Mouse (Mus musculus) large intestine, adult 2 months (tissue): ENCODE results near the gene Xpnpep2. TPM values are rescaled to one million over a fixed set of nuclear protein-coding genes. Genes with fewer than 3 reads are reported as not detected.

Experiments
- DNase-seq: peaks from one replicate; pipeline ENCODE4 v3.0.0-alpha.2; 2012; ENCODE audit warnings: low read depth, low spot score
- WGBS: fragments of 180-500 bp; shearing (Covaris S2); methylation state at CpG from one replicate; pipeline ENCODE4 v1.1.7; 2018; 5-methylcytosine and 5-hydroxymethylcytosine counted together
- polyA plus RNA-seq: library from polyadenylated mRNA; depleted of rRNA; stranded (reverse); fragments of >200 nt; gene quantifications from 2 replicates; pipeline ENCODE4 v1.2.3, GENCODE M21; 2012; rRNA removed

Gene Xpnpep2
- polyA plus RNA-seq = 149 and 213 TPM in 2 replicates

DNA sequence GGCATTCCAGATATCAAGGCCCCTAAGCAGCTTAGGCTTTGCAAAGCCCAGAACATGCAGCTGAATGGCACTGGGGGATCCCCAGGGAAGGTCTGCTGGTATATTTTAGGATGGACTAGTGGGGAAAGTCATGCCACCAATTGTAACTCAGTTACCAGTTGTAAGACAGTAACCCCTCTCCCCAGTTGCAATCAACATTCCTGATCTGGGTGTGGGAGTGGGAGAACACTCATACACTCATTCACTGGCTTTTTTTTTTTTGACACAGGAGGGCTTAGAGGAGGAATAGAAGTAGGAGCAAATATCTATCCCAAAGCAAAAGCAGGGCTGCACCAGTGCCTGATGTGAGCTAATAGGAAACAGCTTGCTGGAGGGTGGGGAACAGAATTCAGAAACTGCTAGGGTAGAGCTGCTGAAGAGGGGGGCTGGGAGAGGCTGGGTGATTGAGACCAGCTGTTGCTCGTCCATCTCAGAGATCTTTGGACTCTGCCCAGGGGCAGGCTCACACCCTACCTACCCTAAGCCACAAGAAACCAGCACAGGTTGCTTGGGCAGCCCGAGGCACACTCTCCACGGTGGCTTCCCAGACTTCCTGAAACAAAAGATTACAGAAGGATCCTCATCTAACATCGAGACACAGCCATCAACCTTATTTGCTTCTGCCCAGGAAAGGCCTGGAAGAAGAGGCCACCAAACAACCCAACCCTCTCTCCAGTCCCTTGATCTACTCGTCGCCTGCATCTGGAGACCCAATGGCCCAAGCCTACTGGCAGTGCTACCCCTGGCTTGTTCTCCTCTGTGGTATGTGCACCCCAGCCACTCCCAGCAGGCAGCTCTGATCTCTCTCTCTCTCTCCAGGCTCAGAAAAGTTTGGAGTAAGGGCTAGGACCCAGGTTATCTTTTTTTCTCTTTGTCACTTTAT, at the start of gene Xpnpep2:
Gene Xpnpep2 (plus strand): TSS at position 332 of the 922 bp plus-strand sequence.
- DNase-seq = no peak

DNA sequence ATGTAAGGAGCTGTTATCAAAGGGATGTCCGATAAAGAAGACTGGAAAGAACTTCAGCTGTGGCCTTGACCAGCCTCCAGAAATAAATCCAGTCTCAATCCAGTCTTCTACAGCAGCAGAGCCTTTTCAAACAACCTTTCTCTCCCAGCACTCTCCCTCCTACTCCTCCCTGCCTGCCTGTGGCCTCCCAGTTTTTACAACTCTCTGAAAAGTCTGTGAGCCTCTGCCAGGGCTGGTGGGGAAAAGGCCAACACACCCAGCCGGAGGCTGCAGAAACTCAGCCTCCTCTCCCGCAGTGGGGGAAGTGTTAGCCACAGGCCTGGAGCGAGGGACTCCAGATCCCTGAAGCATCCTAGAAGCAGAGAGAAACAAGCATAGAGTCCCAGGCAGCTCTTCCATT, 46.0 kb upstream of the Xpnpep2 start:
- no peak for DNase-seq
- 45% methylated on average over 4 of the region's 4 CpGs for WGBS

More for the DNA sequence above, at the start of gene Xpnpep2:
- WGBS = 50% methylated on average over 6 of the region's 6 CpGs

DNA sequence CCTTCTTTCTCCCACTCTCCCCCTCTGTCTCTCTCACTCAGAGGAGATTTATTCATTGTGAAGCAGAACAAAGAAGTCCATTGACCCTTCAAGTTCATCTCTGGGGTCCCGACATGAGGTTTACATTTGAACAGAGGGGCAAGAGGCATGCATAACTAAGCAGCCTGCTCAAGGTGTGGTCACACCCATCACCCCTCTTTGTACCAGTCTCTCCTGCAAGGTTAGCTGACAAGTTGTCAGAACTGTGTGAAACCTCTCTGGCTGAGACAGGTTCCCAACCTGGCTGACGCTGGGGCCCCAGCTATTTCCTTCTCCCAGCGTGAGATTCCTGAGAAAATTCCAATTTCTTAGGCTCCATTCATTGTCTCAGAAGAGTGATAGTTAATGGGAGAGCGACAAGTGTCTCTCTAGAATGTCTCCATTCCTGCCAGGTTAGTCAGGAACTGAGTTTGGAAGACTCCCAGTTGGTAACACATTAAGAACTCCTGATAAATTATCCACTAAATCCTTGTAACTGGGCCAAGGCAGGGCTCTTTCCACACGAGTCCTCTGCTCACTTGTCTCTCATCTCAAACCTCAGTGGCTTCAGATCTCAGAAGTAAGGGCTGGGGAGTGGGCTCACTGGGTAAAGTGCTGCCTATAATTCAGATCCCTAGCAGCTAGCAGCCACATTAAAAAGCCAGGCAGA, 44.2 kb upstream of the Xpnpep2 start:
- WGBS = 46% methylated on average over 5 of the region's 5 CpGs
- no peak for DNase-seq

DNA sequence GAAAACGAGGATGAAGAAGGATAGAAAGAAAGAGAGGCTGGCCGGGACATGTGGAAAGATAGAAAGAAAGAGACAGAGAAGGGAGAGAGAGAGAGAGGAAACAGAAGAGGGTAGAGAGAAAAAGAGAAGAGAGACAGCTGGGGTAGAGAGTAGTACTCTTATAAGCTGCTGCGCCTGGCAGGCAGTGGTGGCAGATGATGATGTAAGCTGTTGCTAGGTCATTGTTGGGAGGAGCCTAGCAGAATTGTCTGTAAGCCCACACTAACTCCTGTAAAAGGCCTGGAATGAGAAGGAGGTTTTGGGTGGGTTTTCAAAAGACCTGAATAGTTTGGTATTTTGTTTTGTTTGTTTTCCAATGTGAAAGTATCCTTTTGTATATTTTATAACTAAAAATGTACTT, 41.6 kb upstream of the Xpnpep2 start:
- WGBS = 61% methylated on average over 3 of the region's 3 CpGs
- DNase-seq = no peak

DNA sequence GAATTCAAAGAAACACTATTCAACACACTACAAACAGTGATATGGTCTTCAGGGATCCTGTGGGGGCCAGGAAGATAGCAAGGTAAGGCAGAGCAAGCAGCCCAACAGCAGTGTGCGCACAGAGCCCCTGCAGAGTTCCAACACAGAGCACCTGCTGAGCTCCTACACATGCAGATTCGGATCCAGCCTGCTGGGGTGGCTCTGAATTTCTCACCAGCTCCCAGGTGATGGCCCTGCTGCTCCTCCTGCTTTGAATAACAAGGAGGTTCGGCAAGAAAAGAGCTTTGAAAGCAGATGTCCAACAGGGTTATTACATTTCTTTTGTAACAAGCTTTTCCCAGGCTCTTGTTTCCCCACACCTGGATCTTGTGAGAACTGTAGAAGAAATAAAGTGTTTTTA, 36.6 kb upstream of the Xpnpep2 start:
- WGBS = 76% methylated on average over 3 of the region's 3 CpGs
- no peak for DNase-seq

DNA sequence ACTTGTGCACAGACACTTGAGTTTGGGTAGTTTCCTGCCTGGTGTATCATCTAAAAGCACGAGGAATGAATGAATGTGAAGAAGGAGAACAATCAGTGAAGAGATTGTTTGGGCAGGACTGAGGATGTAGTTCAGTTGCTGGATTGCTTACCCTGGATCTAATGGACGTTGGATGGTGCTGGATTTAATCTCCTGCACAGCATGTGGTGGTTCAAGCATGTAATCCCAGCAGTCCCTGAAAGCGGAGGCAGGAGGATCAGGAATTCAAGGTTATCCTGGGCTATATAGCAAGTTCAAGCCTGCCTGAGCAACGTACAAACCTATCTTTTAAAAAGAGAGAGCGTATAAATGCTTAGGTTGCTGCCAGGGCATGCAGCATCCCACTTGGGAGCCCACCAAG, 36.1 kb upstream of the Xpnpep2 start:
- no peak for DNase-seq
- WGBS = 61% methylated on average over 5 of the region's 5 CpGs

DNA sequence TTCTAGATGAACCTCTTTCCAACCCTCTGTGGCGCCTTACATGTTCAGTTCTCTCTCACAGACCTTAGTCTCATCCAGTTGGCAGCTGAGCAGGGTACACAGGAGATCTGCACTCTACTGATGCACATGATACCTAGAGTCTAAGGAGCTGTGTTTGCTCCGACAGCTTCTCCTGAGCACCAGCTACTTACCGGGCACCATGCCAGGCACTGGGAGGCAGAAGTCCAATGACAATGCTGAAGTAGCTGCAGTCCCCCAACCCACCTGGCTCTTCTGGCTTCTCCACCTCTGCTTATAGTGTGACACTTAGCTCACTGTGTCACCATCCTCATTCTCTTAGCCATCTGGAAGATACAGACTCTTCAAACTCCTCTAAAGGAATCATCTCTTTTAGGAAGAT, 33.8 kb upstream of the Xpnpep2 start:
- no peak for DNase-seq

DNA sequence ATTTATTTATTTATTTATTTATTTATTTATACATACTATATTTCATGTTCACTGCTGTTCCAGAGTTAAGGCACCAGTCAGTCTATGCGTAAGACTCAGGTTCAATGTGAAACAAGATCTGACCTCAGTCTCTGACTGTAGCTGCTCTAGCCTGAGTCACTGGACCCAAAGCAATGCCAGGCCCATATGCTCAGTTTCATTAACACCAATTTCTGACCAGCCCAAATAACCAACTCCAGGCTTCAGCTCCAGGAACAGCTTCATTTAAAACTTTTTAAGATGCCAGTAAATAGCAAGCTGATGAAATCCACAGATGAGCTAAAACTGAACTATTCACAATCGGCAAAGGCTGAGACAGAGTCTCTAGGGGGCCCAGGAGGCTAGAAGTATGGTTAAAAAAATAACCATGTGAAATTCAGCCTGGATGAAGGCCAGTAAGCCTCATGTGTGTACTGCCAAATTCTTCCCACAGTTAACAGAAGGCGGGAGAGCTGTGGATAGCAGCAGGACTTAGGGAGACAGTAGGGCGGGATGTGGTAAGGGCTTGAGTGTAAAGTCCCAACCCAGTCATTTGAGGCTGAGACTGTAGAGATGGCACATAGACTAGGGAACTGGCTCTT, 31.6 kb upstream of the Xpnpep2 start:
- DNase-seq = no peak
- WGBS = 85% methylated on average over 4 of the region's 4 CpGs

More for the DNA sequence above, 33.8 kb upstream of the Xpnpep2 start:
- WGBS = 72% methylated on average over 3 of the region's 3 CpGs

DNA sequence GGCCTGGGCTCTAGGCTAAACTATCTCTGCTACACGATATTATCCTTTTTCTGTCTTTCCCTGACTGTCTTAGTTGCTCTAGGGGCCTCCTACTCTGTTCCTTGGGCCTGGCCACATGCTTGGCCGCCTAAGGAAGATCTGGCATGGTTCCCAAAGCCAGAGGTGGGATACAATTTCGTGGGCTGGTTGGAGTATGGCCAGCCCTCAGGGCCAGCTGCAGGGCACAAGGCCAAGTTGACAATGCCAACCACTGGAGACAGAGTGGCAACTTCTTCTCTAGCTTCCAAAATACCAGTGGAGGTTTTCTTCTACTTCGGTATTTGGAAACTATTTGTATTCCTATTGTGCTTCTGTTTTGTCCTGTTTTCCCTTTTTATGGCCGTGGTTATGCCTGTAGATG, 26.2 kb upstream of the Xpnpep2 start:
- 59% methylated on average over 5 of the region's 5 CpGs for WGBS
- DNase-seq = no peak

DNA sequence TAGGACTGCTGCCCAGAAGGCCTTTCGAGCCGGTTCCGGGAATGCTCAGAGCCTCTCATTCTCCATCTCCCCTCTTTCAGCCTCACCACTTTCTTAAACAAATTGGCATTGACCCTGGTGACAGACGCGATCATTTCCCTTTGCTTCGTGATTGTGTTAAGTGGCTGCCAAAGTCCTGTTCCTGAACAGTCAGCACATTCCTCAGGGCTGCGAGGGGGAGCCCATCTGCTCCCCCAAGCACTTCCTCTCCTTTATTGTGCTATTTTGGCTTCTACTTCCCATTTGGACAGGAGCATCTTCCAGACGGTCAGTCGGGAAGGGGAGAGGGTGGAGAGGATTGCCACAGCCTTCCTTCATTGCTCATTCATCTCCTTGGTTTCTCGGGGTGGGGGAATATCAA, 16.4 kb upstream of the Xpnpep2 start:
- no peak for DNase-seq
- 52% methylated on average over 10 of the region's 10 CpGs for WGBS

DNA sequence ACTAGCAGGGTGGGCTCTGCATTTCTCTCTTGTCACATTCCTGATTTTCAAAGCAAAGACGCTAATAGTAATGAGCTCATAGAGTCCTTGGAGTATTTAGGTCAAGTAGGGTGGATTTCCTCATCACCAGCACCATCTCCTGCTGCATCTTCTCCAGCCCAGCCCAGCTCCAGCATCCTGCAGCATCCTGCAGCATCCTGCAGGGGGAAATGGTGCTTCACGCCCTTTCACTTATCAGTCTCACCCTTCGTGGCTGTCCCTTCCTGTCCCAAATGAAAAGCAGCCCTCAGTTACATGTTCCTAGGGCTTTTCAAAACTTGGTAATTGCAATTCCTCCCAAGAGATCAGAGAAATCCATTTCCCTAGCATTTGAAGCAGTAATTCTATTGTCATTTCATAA, 15.0 kb upstream of the Xpnpep2 start:
- 52% methylated on average over 3 of the region's 3 CpGs for WGBS
- no peak for DNase-seq

DNA sequence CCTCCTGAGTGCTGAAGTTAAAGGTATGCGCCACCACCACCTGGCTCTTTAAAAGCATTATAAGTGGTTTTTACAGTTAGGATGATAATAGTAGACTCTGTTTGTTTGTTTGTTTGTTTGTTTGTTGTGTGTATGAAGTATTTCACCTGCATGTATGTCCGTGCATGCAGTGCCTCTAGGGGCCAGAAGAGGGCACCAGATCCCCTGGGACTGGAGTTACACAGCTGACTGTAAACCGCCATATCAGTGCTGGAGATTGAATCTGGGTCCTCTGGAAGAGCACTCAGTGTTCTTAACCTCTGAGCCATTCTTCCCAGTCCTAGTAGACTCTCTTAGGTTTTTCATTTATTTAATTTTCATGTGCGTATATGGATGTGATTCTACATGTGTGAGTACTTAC, 13.9 kb upstream of the Xpnpep2 start:
- no peak for DNase-seq
- 67% methylated on average over 4 of the region's 4 CpGs for WGBS

DNA sequence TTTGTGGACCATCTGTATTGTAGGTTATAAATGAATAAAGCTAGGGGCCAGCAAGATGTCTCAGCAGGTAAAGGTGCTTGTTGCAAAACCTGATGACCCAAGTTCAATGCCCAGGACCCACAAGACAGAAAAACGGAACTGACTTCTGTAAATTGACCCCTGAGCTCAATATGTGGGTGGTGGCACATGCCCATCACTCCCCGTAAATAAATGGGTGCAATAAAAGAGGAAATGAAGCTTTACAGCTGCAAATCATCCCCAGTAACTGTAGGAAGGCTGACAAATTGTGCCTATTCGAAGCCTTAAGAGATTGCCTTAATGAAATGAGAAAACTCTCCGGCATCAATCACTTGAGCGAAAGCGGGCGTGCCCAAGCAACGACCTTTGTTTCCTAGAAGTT, 11.9 kb upstream of the Xpnpep2 start:
- DNase-seq = no peak
- 41% methylated on average over 8 of the region's 8 CpGs for WGBS

DNA sequence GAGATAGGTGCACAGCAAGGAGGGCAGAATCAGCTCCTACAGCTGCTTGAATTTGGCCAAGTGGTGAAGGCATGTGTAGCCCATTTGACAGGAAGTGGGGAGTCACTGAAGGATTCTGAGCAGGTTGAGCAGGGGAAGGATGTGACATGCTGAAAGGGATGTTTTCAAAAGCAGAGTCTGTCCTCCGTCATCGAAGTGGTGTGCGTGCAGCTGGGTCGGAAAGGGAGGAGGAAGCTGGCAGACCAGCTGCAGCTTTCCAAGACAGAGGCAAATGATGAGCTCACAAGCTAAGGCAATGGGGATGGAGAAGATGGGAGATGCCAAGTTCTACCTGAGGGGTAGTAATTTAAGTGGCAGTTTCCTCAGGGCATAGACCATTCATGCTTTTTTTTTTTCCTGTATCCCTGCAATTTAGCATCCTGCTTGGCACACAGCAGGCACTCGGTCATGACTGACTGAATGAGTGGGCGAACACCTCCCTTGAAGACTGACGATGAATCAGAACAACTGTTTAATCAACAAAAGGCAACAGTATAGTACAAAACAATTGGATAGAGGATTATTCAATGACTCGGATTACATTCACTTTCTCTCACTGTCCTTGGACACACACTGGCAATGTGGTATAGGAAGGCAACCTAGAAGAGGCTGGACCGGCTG, 9.9 kb upstream of the Xpnpep2 start:
- 79% methylated on average over 9 of the region's 9 CpGs for WGBS
- DNase-seq = no peak

DNA sequence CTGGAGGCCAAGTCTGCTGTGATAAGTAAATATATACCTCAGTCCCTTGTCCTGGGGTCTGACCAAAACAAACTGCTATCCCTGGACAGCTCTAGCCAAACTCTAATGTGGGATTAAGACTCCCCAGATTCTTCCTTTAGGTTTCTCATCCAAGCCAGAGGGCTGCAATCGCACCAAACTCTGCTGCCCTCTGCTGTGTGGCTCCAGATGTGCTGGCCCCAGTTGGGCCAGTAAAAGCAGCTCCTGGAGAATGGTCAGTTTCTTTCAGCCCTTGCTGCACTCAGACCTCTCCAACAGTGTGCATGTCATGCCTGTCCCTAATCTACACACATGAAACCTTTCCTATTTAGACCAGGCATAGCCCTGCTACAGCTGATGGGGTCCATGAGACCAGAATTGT, 8.7 kb upstream of the Xpnpep2 start:
- WGBS = 50% methylated on average over 1 of the region's 1 CpGs
- no peak for DNase-seq

DNA sequence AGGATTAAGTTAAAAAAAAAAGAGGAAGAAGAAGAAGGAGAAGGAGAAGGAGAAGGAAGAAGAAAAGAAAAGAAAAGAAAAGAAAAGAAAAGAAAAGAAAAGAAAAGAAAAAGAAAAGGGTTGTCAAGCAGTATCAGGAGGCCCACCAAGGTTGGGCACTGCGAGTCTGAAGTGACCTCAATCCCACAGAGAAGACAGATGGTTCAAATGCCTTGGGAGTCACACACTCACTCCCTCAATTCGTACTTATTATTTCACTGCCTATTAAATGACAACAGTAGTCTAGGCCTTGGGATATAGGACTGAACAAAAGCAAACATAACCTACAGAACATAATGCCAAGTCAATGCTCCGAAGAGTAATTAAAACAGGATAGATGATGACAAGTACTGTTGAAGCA, 5.3 kb upstream of the Xpnpep2 start:
- no peak for DNase-seq
- WGBS = 89% methylated on average over 3 of the region's 3 CpGs

DNA sequence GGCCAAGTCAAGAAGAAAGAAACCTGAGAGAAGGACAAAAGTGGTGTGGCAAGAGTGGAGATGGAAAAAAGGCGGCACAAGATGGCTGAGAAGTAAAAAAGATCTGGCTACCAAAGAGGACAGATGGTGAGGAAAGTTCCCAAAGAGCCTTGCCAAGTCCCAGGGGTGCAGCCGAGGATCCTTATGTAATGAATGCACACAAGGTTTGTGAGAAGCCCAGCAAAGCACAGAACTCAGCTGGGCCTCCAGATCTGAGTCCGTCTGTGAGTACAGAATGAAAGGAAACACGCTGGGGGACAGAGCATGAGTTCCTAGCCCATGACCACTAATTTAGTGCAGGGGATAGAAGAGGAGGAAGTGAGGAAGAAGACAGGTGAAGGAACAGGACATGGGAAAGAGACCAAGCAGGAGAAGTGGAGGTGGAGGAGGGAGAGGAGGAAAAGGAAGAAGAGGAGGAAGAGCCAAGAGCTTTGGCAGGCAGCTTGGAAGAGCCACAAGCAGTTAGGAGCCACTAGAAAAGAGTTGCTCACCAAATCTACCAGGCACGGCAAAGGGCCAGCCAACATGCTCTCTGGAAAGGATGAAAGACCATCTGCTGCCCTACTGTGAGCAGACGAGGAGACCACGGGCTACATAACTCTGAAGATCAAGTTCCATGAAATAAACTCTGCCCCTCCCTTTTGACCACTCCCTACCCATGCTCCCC, 3.6 kb upstream of the Xpnpep2 start:
- no peak for DNase-seq
- 70% methylated on average over 7 of the region's 7 CpGs for WGBS

DNA sequence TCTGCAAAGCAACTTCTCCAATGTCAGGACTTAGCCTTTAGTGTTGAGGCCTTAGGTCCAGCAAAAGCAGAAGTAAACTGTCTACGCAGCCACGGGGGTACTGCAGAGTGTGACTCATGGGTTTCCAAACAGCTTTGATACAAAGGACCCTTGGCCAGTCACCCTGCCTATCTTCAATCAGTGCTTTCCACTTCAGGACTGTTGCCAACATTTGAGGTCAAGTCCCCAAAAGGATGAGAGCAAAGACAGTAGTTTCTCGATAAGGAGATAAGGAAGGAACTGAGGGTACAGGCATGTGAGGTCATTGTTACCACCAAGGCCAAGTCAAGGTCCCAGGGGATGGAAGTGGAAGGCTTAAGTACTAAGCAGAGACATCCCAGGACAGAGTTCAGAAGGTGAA, 2.3 kb upstream of the Xpnpep2 start:
- no peak for DNase-seq
- WGBS = 58% methylated on average over 3 of the region's 3 CpGs

DNA sequence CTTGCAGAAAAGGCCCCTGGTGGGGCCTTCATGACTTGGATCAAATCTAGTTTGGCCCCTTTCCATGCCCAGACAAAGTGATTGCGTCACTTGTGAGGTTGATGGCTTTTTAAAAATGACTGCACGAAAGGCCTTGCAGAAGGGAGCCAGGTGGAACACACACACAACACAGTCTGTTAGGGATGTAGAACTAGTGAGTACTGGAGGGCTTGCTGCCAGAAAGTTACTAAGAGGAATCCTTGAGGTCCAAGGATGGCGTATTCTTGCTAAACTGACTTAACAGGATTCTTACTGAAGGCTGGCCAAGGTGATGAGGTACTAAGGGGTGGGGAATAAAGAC, 761 bp downstream of the Xpnpep2 start:
- DNase-seq = no peak
- WGBS = 55% methylated on average over 3 of the region's 3 CpGs

DNA sequence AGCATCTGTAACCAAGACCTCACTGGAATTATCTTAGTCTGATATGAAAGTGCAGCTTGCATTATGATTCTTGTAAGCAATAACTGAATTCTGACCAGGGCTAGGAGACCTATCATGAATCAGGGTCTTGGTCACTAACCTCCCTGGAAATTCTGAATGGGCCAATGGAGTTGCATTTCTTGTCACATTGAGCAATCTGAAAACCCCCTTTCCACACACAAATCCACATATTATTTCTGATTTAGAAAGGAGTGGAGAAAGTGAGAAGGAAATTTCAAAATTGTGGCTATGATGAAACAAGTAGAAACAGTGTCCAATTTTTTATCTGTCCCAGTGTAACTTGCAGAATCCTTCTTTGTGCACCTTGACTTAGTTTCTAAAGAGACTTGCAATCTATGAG, 10.8 kb downstream of the Xpnpep2 start:
- DNase-seq = no peak
